ENCODE assay signal across 11 mouse cellular contexts in genomic region chr11:3101072-3101874, GRCm38 (mm10).
DNase-seq lines count a peak whose midpoint lies in the region; ATAC-seq lines count a peak whose summit lies in the region.
"Had no signal": no experiment of that assay in that cellular context is flagged by ENCODE, and none has a peak within 500 bp of the region (broad histone marks: within the 10 kb centered on the region; RNA-seq: fewer than 3 reads in every experiment).

No protein-coding gene starts in this region.

- H3K9ac ChIP-seq in heart, embryonic 15.5 days, result no peak overlapping the region
- H3K9ac ChIP-seq in neural tube, embryonic 15.5 days (replicated peaks), result no peak overlapping the region
- no peak overlapping the region for H3K9ac ChIP-seq in stomach, embryonic 15.5 days
- H3K9ac ChIP-seq: hindbrain, embryonic 15.5 days had no signal

- H3K9me3 ChIP-seq in heart, embryonic 15.5 days (replicated peaks), result peaks cover 32% of the 10 kb centered on the region
- peaks cover 49% of the 10 kb centered on the region for H3K9me3 ChIP-seq in neural tube, embryonic 15.5 days (replicated peaks)
- H3K9me3 ChIP-seq in stomach, embryonic 15.5 days, result peaks cover 14% of the 10 kb centered on the region

- no peak overlapping the region for H3K4me3 ChIP-seq in heart, embryonic 15.5 days
- no peak overlapping the region for H3K4me3 ChIP-seq in neural tube, embryonic 15.5 days (replicated peaks)
- H3K4me3 ChIP-seq in stomach, embryonic 15.5 days (replicated peaks), result no peak overlapping the region
- H3K4me3 ChIP-seq: hindbrain, embryonic 15.5 days; megakaryocyte, embryonic 14.5 days had no signal

- H3K4me2 ChIP-seq in heart, embryonic 15.5 days, result no peak overlapping the region
- no peak overlapping the region for H3K4me2 ChIP-seq in neural tube, embryonic 15.5 days
- H3K4me2 ChIP-seq in stomach, embryonic 15.5 days, result no peak overlapping the region
- H3K4me2 ChIP-seq: hindbrain, embryonic 15.5 days had no signal

- H3K27ac ChIP-seq in heart, embryonic 15.5 days, result no peak overlapping the region
- H3K27ac ChIP-seq in neural tube, embryonic 15.5 days (replicated peaks), result no peak overlapping the region
- H3K27ac ChIP-seq in stomach, embryonic 15.5 days, result no peak overlapping the region
- H3K27ac ChIP-seq: hindbrain, embryonic 15.5 days had no signal

- ATAC-seq in heart, embryonic 15.5 days (replicated peaks; ENCODE audit: insufficient number of reproducible peaks, insufficient read depth, low FRiP score, low read depth), result peak; percentile 40
- no peak for ATAC-seq in neural tube, embryonic 15.5 days (ENCODE audit: low FRiP score)
- ATAC-seq in erythroblast, adult 5-6 weeks (replicated peaks; ENCODE audit: low FRiP score, poor library complexity, severe bottlenecking), result peak; percentile 61
- 0 out of 2 replicates have a peak, but pooled peaks have one; percentile 56 for ATAC-seq in stomach, embryonic 15.5 days (ENCODE audit: insufficient read depth, low FRiP score, low read depth)

- H3K4me1 ChIP-seq in heart, embryonic 15.5 days (replicated peaks), result no peaks in the 10 kb centered on the region
- no peaks in the 10 kb centered on the region for H3K4me1 ChIP-seq in neural tube, embryonic 15.5 days
- no peaks in the 10 kb centered on the region for H3K4me1 ChIP-seq in stomach, embryonic 15.5 days
- H3K4me1 ChIP-seq: hindbrain, embryonic 15.5 days had no signal

- no peak for DNase-seq in heart, adult 18-20 months
- peak; percentile 21 for DNase-seq in neural tube, embryonic 10.5 days (ENCODE audit: extremely low spot score, low spot score)
- DNase-seq in urinary bladder, adult 2 months (ENCODE audit: low spot score), result no peak
- DNase-seq: right cerebral cortex, adult 18-20 months; thymus, postnatal 14 days had no signal

- WGBS in heart, embryonic 15.5 days, result 72% methylated on average over 25 of the region's 25 CpGs
- WGBS in neural tube, embryonic 15.5 days, result 77% methylated on average over 25 of the region's 25 CpGs
- WGBS in stomach, embryonic 15.5 days, result 71% methylated on average over 25 of the region's 25 CpGs

- no peaks in the 10 kb centered on the region for H3K27me3 ChIP-seq in heart, embryonic 15.5 days
- H3K27me3 ChIP-seq in neural tube, embryonic 15.5 days (replicated peaks), result no peaks in the 10 kb centered on the region
- no peaks in the 10 kb centered on the region for H3K27me3 ChIP-seq in stomach, embryonic 15.5 days (replicated peaks)
- H3K27me3 ChIP-seq: hindbrain, embryonic 15.5 days; megakaryocyte, embryonic 14.5 days had no signal

- H3K36me3 ChIP-seq in heart, embryonic 15.5 days, result no peaks in the 10 kb centered on the region
- 0 out of 2 replicates have a peak, but pooled peaks cover 7% of the 10 kb centered on the region for H3K36me3 ChIP-seq in neural tube, embryonic 15.5 days
- H3K36me3 ChIP-seq in stomach, embryonic 15.5 days, result no peaks in the 10 kb centered on the region
